17 mouse cellular contexts compared by ENCODE assay signal in the genomic region with DNA sequence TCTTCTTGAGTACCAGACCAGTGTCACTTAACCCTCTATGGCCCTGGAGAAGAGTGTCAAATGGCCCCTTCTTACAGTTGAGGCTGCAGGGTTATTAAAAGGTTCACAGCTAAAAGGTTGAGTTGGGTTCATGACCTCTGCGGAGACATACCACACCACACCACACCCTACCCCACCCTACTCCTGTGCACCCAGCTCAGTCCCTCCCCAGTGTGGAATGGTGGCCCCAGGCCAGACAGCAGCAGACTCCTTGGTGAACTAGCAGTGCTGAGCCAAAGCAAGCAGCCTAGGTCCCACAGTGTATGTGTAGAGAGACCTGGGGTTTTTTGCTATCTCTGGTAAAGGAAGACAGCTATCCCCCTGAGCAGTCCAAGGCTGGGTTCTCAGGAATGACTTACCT. TPM values are rescaled to one million over a fixed set of nuclear protein-coding genes. Genes with fewer than 3 reads are reported as not detected.
DNase-seq lines count a peak whose midpoint lies in the region; ATAC-seq and TF ChIP-seq lines count a peak whose summit lies in the region.
"Had no signal": no experiment of that assay in that cellular context is flagged by ENCODE, and none has a peak within 500 bp of the region (broad histone marks: within the 10 kb centered on the region; RNA-seq: fewer than 3 reads in every experiment).

No protein-coding gene starts in this region.

- H3K4me3 ChIP-seq in kidney, postnatal 0 days (replicated peaks; ENCODE audit: low read depth, low read length): no peak overlapping the region
- no peak overlapping the region for H3K4me3 ChIP-seq in intestine, embryonic 16.5 days (ENCODE audit: low read length)
- H3K4me3 ChIP-seq in liver, embryonic 12.5 days: no peak overlapping the region
- H3K4me3 ChIP-seq in forebrain, embryonic 15.5 days: no peak overlapping the region
- H3K4me3 ChIP-seq: heart, embryonic 15.5 days; liver, embryonic 13.5 days; megakaryocyte, embryonic 14.5 days had no signal

- no peaks in the 10 kb centered on the region for H3K36me3 ChIP-seq in kidney, postnatal 0 days (ENCODE audit: insufficient read depth, low read length)
- H3K36me3 ChIP-seq in intestine, embryonic 16.5 days (ENCODE audit: control insufficient read depth, insufficient read depth, low read length): no peaks in the 10 kb centered on the region
- H3K36me3 ChIP-seq in liver, embryonic 12.5 days: no peaks in the 10 kb centered on the region
- no peaks in the 10 kb centered on the region for H3K36me3 ChIP-seq in forebrain, embryonic 15.5 days
- H3K36me3 ChIP-seq: heart, embryonic 15.5 days; liver, embryonic 13.5 days had no signal

- no peak overlapping the region for H3K27ac ChIP-seq in kidney, postnatal 0 days
- no peak overlapping the region for H3K27ac ChIP-seq in intestine, embryonic 16.5 days (ENCODE audit: low read length)
- no peak overlapping the region for H3K27ac ChIP-seq in liver, embryonic 12.5 days
- H3K27ac ChIP-seq in forebrain, embryonic 15.5 days (replicated peaks): no peak overlapping the region
- H3K27ac ChIP-seq: heart, embryonic 15.5 days; liver, embryonic 13.5 days had no signal

- no peak for TF ChIP-seq CTCF in kidney, postnatal 0 days (IDR thresholded peaks at IDR 0.05; ENCODE audit: low read depth)

- H3K27me3 ChIP-seq in kidney, postnatal 0 days (ENCODE audit: insufficient read depth, low read length): no peaks in the 10 kb centered on the region
- H3K27me3 ChIP-seq in intestine, embryonic 16.5 days (replicated peaks; ENCODE audit: control insufficient read depth, insufficient read depth, low read length): no peaks in the 10 kb centered on the region
- no peaks in the 10 kb centered on the region for H3K27me3 ChIP-seq in liver, embryonic 12.5 days (replicated peaks)
- no peaks in the 10 kb centered on the region for H3K27me3 ChIP-seq in forebrain, embryonic 15.5 days
- H3K27me3 ChIP-seq: liver, embryonic 13.5 days had no signal

- no peak overlapping the region for H3K9ac ChIP-seq in kidney, postnatal 0 days (ENCODE audit: low read depth, low read length)
- H3K9ac ChIP-seq in intestine, embryonic 16.5 days (ENCODE audit: low read depth, low read length): peak overlapping the region; percentile 10; the same call in 1 of the 2 replicates
- no peak overlapping the region for H3K9ac ChIP-seq in liver, embryonic 12.5 days
- no peak overlapping the region for H3K9ac ChIP-seq in forebrain, embryonic 15.5 days (replicated peaks)
- H3K9ac ChIP-seq: heart, embryonic 15.5 days; liver, embryonic 13.5 days had no signal

- ATAC-seq in kidney, postnatal 0 days (replicated peaks; ENCODE audit: low FRiP score, low read depth): 0 out of 2 replicates have a peak, but pooled peaks have one; percentile 33
- peak; percentile 84 for ATAC-seq in intestine, embryonic 16.5 days
- no peak for ATAC-seq in liver, embryonic 12.5 days
- no peak for ATAC-seq in forebrain, embryonic 15.5 days (replicated peaks)
- ATAC-seq: forebrain, embryonic 14.5 days had no signal

- H3K9me3 ChIP-seq in kidney, postnatal 0 days (replicated peaks; ENCODE audit: low read length): no peaks in the 10 kb centered on the region
- H3K9me3 ChIP-seq in intestine, embryonic 16.5 days (ENCODE audit: control insufficient read depth, low read length): no peaks in the 10 kb centered on the region
- H3K9me3 ChIP-seq in liver, embryonic 12.5 days (replicated peaks): no peaks in the 10 kb centered on the region
- no peaks in the 10 kb centered on the region for H3K9me3 ChIP-seq in forebrain, embryonic 15.5 days
- H3K9me3 ChIP-seq: heart, embryonic 15.5 days; liver, embryonic 13.5 days; megakaryocyte, embryonic 14.5 days had no signal

- H3K4me1 ChIP-seq in kidney, postnatal 0 days (replicated peaks; ENCODE audit: insufficient read depth, low read length): no peaks in the 10 kb centered on the region
- H3K4me1 ChIP-seq in intestine, embryonic 16.5 days (ENCODE audit: control insufficient read depth, insufficient read depth, low read length): peaks cover 11% of the 10 kb centered on the region
- no peaks in the 10 kb centered on the region for H3K4me1 ChIP-seq in liver, embryonic 12.5 days
- no peaks in the 10 kb centered on the region for H3K4me1 ChIP-seq in forebrain, embryonic 15.5 days
- H3K4me1 ChIP-seq: heart, embryonic 15.5 days; megakaryocyte, embryonic 14.5 days had no signal

- 48% methylated on average over 1 of the region's 1 CpGs for WGBS in kidney, postnatal 0 days
- WGBS in intestine, embryonic 16.5 days: 60% methylated on average over 1 of the region's 1 CpGs
- 62% methylated on average over 1 of the region's 1 CpGs for WGBS in liver, embryonic 12.5 days (ENCODE audit: insufficient replicate concordance)
- WGBS in forebrain, embryonic 15.5 days: 86% methylated on average over 1 of the region's 1 CpGs

- DNase-seq in kidney, postnatal 0 days (ENCODE audit: low spot score): no peak
- DNase-seq in kidney, adult 18-20 months: no peak
- DNase-seq in ES-CJ7 (ENCODE audit: low read depth, low spot score) (peak; percentile 65), liver (no peak)
- DNase-seq in lung, postnatal 36 days: peak; percentile 67
- DNase-seq: adrenal gland, postnatal 14 days; cerebellum, adult 2 months; heart, adult 11 months; liver, embryonic 13.5 days; right cerebral cortex, postnatal 25 days had no signal

- H3K4me2 ChIP-seq in kidney, postnatal 0 days (ENCODE audit: low read length): no peak overlapping the region
- H3K4me2 ChIP-seq in intestine, embryonic 16.5 days (ENCODE audit: low read depth, low read length): no peak overlapping the region
- H3K4me2 ChIP-seq in liver, embryonic 12.5 days: no peak overlapping the region
- H3K4me2 ChIP-seq in forebrain, embryonic 15.5 days (replicated peaks): no peak overlapping the region
- H3K4me2 ChIP-seq: heart, embryonic 15.5 days; liver, embryonic 13.5 days had no signal

RNA-seq across cellular contexts. Expression of a gene that starts 54.5 kb away (rescaled TPM):
- 79.1 and 91.6 TPM in 2 replicates for polyA plus RNA-seq in kidney, postnatal 0 days (2015; fragmentation: Nextera tagmentation; extraction: Ambion mirVana)
- 26.3 and 33.1 TPM in 2 replicates for polyA plus RNA-seq in intestine, embryonic 16.5 days (2015; fragmentation: Nextera tagmentation; extraction: Ambion mirVana)
- polyA plus RNA-seq in liver, embryonic 12.5 days (2016; fragmentation: Nextera tagmentation; extraction: Ambion mirVana): 2.0 and 2.4 TPM in 2 replicates
- polyA plus RNA-seq in forebrain, embryonic 15.5 days (2015; fragmentation: Nextera tagmentation; extraction: Ambion mirVana): not detected in 2 replicates
- polyA plus RNA-seq: forebrain, embryonic 14.5 days; midbrain, postnatal 0 days had no signal

Comparison
In these comparisons a context has a peak if more than half of its experiments do, and no peak if none do; other contexts are left out.
1. ATAC-seq: peak in kidney, postnatal 0 days (single experiment) and intestine, embryonic 16.5 days (single experiment); none in liver, embryonic 12.5 days (single experiment) and forebrain, embryonic 15.5 days (single experiment).
2. DNase-seq: peak in ES-CJ7 (single experiment) and lung, postnatal 36 days (single experiment); none in kidney, postnatal 0 days (single experiment), kidney, adult 18-20 months (single experiment) and liver (single experiment).